Comparison of ENCODE assay signal across 7 mouse cellular contexts in genomic region chr13:107955327-107956110, GRCm38 (mm10).
DNase-seq lines count a peak whose midpoint lies in the region; ATAC-seq lines count a peak whose summit lies in the region.

No protein-coding gene starts in this region.

- H3K4me3 ChIP-seq in hindbrain, embryonic 11.5 days (ENCODE audit: low read depth, low read length), result no peak overlapping the region
- no peak overlapping the region for H3K4me3 ChIP-seq in stomach, embryonic 14.5 days (ENCODE audit: low read depth, low read length)

- H3K9ac ChIP-seq in hindbrain, embryonic 11.5 days (ENCODE audit: low read depth, low read length), result no peak overlapping the region
- H3K9ac ChIP-seq in stomach, embryonic 14.5 days (replicated peaks; ENCODE audit: low read depth, low read length), result no peak overlapping the region

- H3K27me3 ChIP-seq in hindbrain, embryonic 11.5 days (ENCODE audit: control insufficient read depth, insufficient read depth, low read length), result no peaks in the 10 kb centered on the region
- no peaks in the 10 kb centered on the region for H3K27me3 ChIP-seq in stomach, embryonic 14.5 days (ENCODE audit: control insufficient read depth, insufficient read depth, low read length)

- H3K36me3 ChIP-seq in hindbrain, embryonic 11.5 days (ENCODE audit: control insufficient read depth, insufficient read depth, low read length), result no peaks in the 10 kb centered on the region
- H3K36me3 ChIP-seq in stomach, embryonic 14.5 days (ENCODE audit: control insufficient read depth, insufficient read depth, low read length), result no peaks in the 10 kb centered on the region

- peak; percentile 97 for ATAC-seq in hindbrain, embryonic 11.5 days (ENCODE audit: low FRiP score)
- peak; percentile 73 for ATAC-seq in stomach, embryonic 14.5 days (ENCODE audit: insufficient number of reproducible peaks, insufficient read depth, low FRiP score, low read depth)

- no peak overlapping the region for H3K4me2 ChIP-seq in hindbrain, embryonic 11.5 days (replicated peaks; ENCODE audit: low read depth, low read length)
- no peak overlapping the region for H3K4me2 ChIP-seq in stomach, embryonic 14.5 days (replicated peaks; ENCODE audit: low read depth, low read length)

- WGBS in hindbrain, embryonic 11.5 days, result 4% methylated on average over 15 of the region's 18 CpGs
- 29% methylated on average over 16 of the region's 18 CpGs for WGBS in stomach, embryonic 14.5 days

- H3K27ac ChIP-seq in hindbrain, embryonic 11.5 days (ENCODE audit: low read depth, low read length), result peak overlapping the region; percentile 87
- peak overlapping the region; percentile 74; the same call in 1 of the 2 replicates for H3K27ac ChIP-seq in stomach, embryonic 14.5 days (ENCODE audit: low read length)

- H3K4me1 ChIP-seq in hindbrain, embryonic 11.5 days (replicated peaks; ENCODE audit: control insufficient read depth, insufficient read depth, low read length), result peaks cover 14% of the 10 kb centered on the region
- H3K4me1 ChIP-seq in stomach, embryonic 14.5 days (ENCODE audit: control insufficient read depth, insufficient read depth, low read length), result peaks cover 16% of the 10 kb centered on the region

- H3K9me3 ChIP-seq in hindbrain, embryonic 11.5 days (ENCODE audit: control insufficient read depth, low read length), result no peaks in the 10 kb centered on the region
- no peaks in the 10 kb centered on the region for H3K9me3 ChIP-seq in stomach, embryonic 14.5 days (ENCODE audit: control insufficient read depth, low read depth, low read length)

- peak; percentile 97 for DNase-seq in ES-CJ7 (ENCODE audit: low read depth, low spot score)
- DNase-seq in adrenal gland, postnatal 36 days, result peak; percentile 56 to 59
- peak; percentile 82 for DNase-seq in hindbrain, embryonic 11.5 days (ENCODE audit: low spot score)
- DNase-seq in liver, result peak; percentile 44
- DNase-seq in gastrocnemius, adult 8-10 months (ENCODE audit: low spot score in 2 of 2), result no peak
- no peak for DNase-seq in right cerebral cortex, postnatal 4 days

Comparison
In these comparisons a context has a peak if more than half of its experiments do, and no peak if none do; other contexts are left out.
1. DNase-seq: peak in ES-CJ7 (single experiment), adrenal gland, postnatal 36 days (2 of 2), hindbrain, embryonic 11.5 days (single experiment) and liver (single experiment); none in gastrocnemius, adult 8-10 months (0 of 2) and right cerebral cortex, postnatal 4 days (single experiment).